Mouse (Mus musculus): ENCODE data around the gene Elmod3. TPM values are rescaled to one million over a fixed set of nuclear protein-coding genes. Genes with fewer than 3 reads are reported as not detected.

Elmod3 gene
- polyA plus RNA-seq, 1 experiment from 2014 or later = 17.0 TPM

GRCm38 (mm10) chr6:72631700-72632099, 33.5 kb upstream of the Elmod3 start:
- Histone ChIP-seq H3K4me1 (ENCODE audit: control insufficient read depth, insufficient read depth, low read length) (no peaks in the 10 kb centered on the region), H3K4me2 (ENCODE audit: low read depth) (no peak overlapping the region), H3K9ac (ENCODE audit: low read length) (no peak overlapping the region), H3K9me3 (ENCODE audit: control insufficient read depth, low read length) (no peaks in the 10 kb centered on the region), H3K36me3 (ENCODE audit: control insufficient read depth, insufficient read depth, low read length) (peaks cover 4% of the 10 kb centered on the region; the same call in 1 of the 2 replicates), H3K27ac (ENCODE audit: low read depth, low read length) (no peak overlapping the region), H3K27me3 (ENCODE audit: control insufficient read depth, insufficient read depth, low read length) (no peaks in the 10 kb centered on the region), H3K4me3 (ENCODE audit: low read depth, low read length) (no peak overlapping the region)
- 73% methylated on average over 6 of the region's 6 CpGs for WGBS
- no peak for DNase-seq (ENCODE audit: low spot score)
- no peak for ATAC-seq (ENCODE audit: insufficient read depth, low FRiP score, low TSS enrichment)

- ATAC-seq (ENCODE audit: insufficient read depth, low FRiP score, low TSS enrichment) (no peak), DNase-seq (ENCODE audit: low spot score) (no peak)
- H3K27me3 ChIP-seq (ENCODE audit: control insufficient read depth, insufficient read depth, low read length) = no peaks in the 10 kb centered on the region
- WGBS = 89% methylated on average over 14 of the region's 14 CpGs
- no peak overlapping the region for H3K9ac ChIP-seq (ENCODE audit: low read length)
- no peak overlapping the region for H3K27ac ChIP-seq (ENCODE audit: low read depth, low read length)
- H3K9me3 ChIP-seq (ENCODE audit: control insufficient read depth, low read length) = no peaks in the 10 kb centered on the region
- H3K36me3 ChIP-seq (ENCODE audit: control insufficient read depth, insufficient read depth, low read length) = peaks cover 4% of the 10 kb centered on the region; the same call in 1 of the 2 replicates
- H3K4me3 ChIP-seq (ENCODE audit: low read depth, low read length) = no peak overlapping the region
- no peaks in the 10 kb centered on the region for H3K4me1 ChIP-seq (ENCODE audit: control insufficient read depth, insufficient read depth, low read length)
- no peak overlapping the region for H3K4me2 ChIP-seq (ENCODE audit: low read depth)
These were observed 32.7 kb upstream of the Elmod3 start for GRCm38 (mm10) chr6:72630961-72631360.

GRCm38 (mm10) chr6:72630370-72630769, 32.2 kb upstream of the Elmod3 start:
- H3K4me1 ChIP-seq (ENCODE audit: control insufficient read depth, insufficient read depth, low read length) = no peaks in the 10 kb centered on the region
- ATAC-seq (ENCODE audit: insufficient read depth, low FRiP score, low TSS enrichment) (no peak), DNase-seq (ENCODE audit: low spot score) (no peak)
- no peak overlapping the region for H3K4me2 ChIP-seq (ENCODE audit: low read depth)
- WGBS = 88% methylated on average over 2 of the region's 2 CpGs
- no peaks in the 10 kb centered on the region for H3K27me3 ChIP-seq (ENCODE audit: control insufficient read depth, insufficient read depth, low read length)
- no peaks in the 10 kb centered on the region for H3K9me3 ChIP-seq (ENCODE audit: control insufficient read depth, low read length)
- H3K9ac ChIP-seq (ENCODE audit: low read length) = no peak overlapping the region
- H3K4me3 ChIP-seq (ENCODE audit: low read depth, low read length) = no peak overlapping the region
- peaks cover 4% of the 10 kb centered on the region; the same call in 1 of the 2 replicates for H3K36me3 ChIP-seq (ENCODE audit: control insufficient read depth, insufficient read depth, low read length)
- no peak overlapping the region for H3K27ac ChIP-seq (ENCODE audit: low read depth, low read length)

DNA sequence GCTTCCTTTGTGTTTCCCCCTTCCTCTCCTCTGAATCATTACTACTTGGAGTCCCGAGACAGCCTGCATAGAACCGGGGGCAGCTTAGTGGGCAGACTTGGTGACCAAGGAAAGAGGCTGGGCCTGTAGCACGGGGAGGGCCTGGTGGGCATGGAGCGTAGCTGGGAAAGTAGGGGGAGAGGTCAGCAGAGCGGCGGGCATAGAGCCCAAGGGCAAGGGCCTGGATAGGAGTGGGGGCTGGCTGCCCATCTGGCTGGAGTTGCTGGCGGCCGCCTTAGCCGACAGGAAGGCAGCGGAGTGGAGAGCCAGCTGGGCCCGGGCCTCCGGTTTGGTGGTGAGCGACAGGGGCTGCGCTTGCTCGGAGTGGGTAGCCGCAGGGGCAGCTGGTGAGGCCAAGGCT, 29.1 kb upstream of the Elmod3 start:
- Histone ChIP-seq H3K4me1 (ENCODE audit: control insufficient read depth, insufficient read depth, low read length) (no peaks in the 10 kb centered on the region), H3K27ac (ENCODE audit: low read depth, low read length) (no peak overlapping the region), H3K36me3 (ENCODE audit: control insufficient read depth, insufficient read depth, low read length) (peaks cover 4% of the 10 kb centered on the region; the same call in 1 of the 2 replicates), H3K4me2 (ENCODE audit: low read depth) (no peak overlapping the region), H3K27me3 (ENCODE audit: control insufficient read depth, insufficient read depth, low read length) (no peaks in the 10 kb centered on the region), H3K4me3 (ENCODE audit: low read depth, low read length) (no peak overlapping the region), H3K9me3 (ENCODE audit: control insufficient read depth, low read length) (no peaks in the 10 kb centered on the region), H3K9ac (ENCODE audit: low read length) (no peak overlapping the region)
- 93% methylated on average over 16 of the region's 16 CpGs for WGBS
- ATAC-seq (ENCODE audit: insufficient read depth, low FRiP score, low TSS enrichment) (no peak), DNase-seq (ENCODE audit: low spot score) (no peak)

- H3K4me1 ChIP-seq (ENCODE audit: control insufficient read depth, insufficient read depth, low read length) = no peaks in the 10 kb centered on the region
- peaks cover 4% of the 10 kb centered on the region; the same call in 1 of the 2 replicates for H3K36me3 ChIP-seq (ENCODE audit: control insufficient read depth, insufficient read depth, low read length)
- H3K9ac ChIP-seq (ENCODE audit: low read length) = no peak overlapping the region
- WGBS = 89% methylated on average over 7 of the region's 7 CpGs
- H3K4me2 ChIP-seq (ENCODE audit: low read depth) = no peak overlapping the region
- DNase-seq (ENCODE audit: low spot score) (no peak), ATAC-seq (ENCODE audit: insufficient read depth, low FRiP score, low TSS enrichment) (no peak)
- no peaks in the 10 kb centered on the region for H3K27me3 ChIP-seq (ENCODE audit: control insufficient read depth, insufficient read depth, low read length)
- H3K9me3 ChIP-seq (ENCODE audit: control insufficient read depth, low read length) = no peaks in the 10 kb centered on the region
- no peak overlapping the region for H3K27ac ChIP-seq (ENCODE audit: low read depth, low read length)
- no peak overlapping the region for H3K4me3 ChIP-seq (ENCODE audit: low read depth, low read length)
These were observed 28.2 kb upstream of the Elmod3 start for GRCm38 (mm10) chr6:72626391-72626790.

- Histone ChIP-seq H3K36me3 (ENCODE audit: control insufficient read depth, insufficient read depth, low read length) (peaks cover 4% of the 10 kb centered on the region; the same call in 1 of the 2 replicates), H3K27ac (ENCODE audit: low read depth, low read length) (no peak overlapping the region), H3K27me3 (ENCODE audit: control insufficient read depth, insufficient read depth, low read length) (no peaks in the 10 kb centered on the region), H3K4me3 (ENCODE audit: low read depth, low read length) (no peak overlapping the region), H3K9ac (ENCODE audit: low read length) (no peak overlapping the region), H3K9me3 (ENCODE audit: control insufficient read depth, low read length) (no peaks in the 10 kb centered on the region), H3K4me1 (ENCODE audit: control insufficient read depth, insufficient read depth, low read length) (no peaks in the 10 kb centered on the region), H3K4me2 (ENCODE audit: low read depth) (no peak overlapping the region)
- ATAC-seq (ENCODE audit: insufficient read depth, low FRiP score, low TSS enrichment) = no peak
- no peak for DNase-seq (ENCODE audit: low spot score)
- 88% methylated on average over 8 of the region's 8 CpGs for WGBS
These were observed 25.6 kb upstream of the Elmod3 start for GRCm38 (mm10) chr6:72623661-72624402.

DNA sequence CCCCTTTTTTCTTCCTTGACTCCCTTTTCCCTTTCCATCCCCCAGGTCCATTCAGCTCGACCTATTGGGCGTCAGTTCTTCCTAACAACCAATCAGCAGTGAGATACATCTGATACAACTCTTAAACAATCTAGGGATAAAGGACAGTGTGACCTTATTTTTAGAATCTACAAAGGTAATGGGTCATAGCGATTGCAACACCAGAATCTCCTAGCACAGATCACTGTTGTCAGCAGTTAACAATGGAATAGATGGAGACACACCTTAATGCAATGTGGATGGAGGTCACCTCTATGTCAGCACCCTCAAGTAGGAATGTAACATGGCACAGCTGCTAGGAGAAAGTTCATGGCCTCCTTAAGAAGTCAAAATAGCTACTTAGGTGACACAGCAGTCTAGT, 24.7 kb upstream of the Elmod3 start:
- H3K4me3 ChIP-seq (ENCODE audit: low read depth, low read length) = no peak overlapping the region
- H3K9me3 ChIP-seq (ENCODE audit: control insufficient read depth, low read length) = no peaks in the 10 kb centered on the region
- DNase-seq (ENCODE audit: low spot score) (no peak), ATAC-seq (ENCODE audit: insufficient read depth, low FRiP score, low TSS enrichment) (no peak)
- H3K27me3 ChIP-seq (ENCODE audit: control insufficient read depth, insufficient read depth, low read length) = no peaks in the 10 kb centered on the region
- H3K36me3 ChIP-seq (ENCODE audit: control insufficient read depth, insufficient read depth, low read length) = peaks cover 4% of the 10 kb centered on the region; the same call in 1 of the 2 replicates
- no peaks in the 10 kb centered on the region for H3K4me1 ChIP-seq (ENCODE audit: control insufficient read depth, insufficient read depth, low read length)
- no peak overlapping the region for H3K4me2 ChIP-seq (ENCODE audit: low read depth)
- no peak overlapping the region for H3K27ac ChIP-seq (ENCODE audit: low read depth, low read length)
- WGBS = 35% methylated on average over 3 of the region's 3 CpGs
- H3K9ac ChIP-seq (ENCODE audit: low read length) = no peak overlapping the region

GRCm38 (mm10) chr6:72620920-72621319, 22.7 kb upstream of the Elmod3 start:
- ATAC-seq (ENCODE audit: insufficient read depth, low FRiP score, low TSS enrichment) (no peak), DNase-seq (ENCODE audit: low spot score) (no peak)
- no peaks in the 10 kb centered on the region for H3K36me3 ChIP-seq (ENCODE audit: control insufficient read depth, insufficient read depth, low read length)
- no peak overlapping the region for H3K4me3 ChIP-seq (ENCODE audit: low read depth, low read length)
- no peak overlapping the region for H3K27ac ChIP-seq (ENCODE audit: low read depth, low read length)
- H3K4me2 ChIP-seq (ENCODE audit: low read depth) = no peak overlapping the region
- no peaks in the 10 kb centered on the region for H3K9me3 ChIP-seq (ENCODE audit: control insufficient read depth, low read length)
- H3K27me3 ChIP-seq (ENCODE audit: control insufficient read depth, insufficient read depth, low read length) = no peaks in the 10 kb centered on the region
- H3K9ac ChIP-seq (ENCODE audit: low read length) = no peak overlapping the region
- peaks cover under 1% of the 10 kb centered on the region; the same call in 1 of the 2 replicates for H3K4me1 ChIP-seq (ENCODE audit: control insufficient read depth, insufficient read depth, low read length)
- 86% methylated on average over 5 of the region's 5 CpGs for WGBS

Measured in neural tube, embryonic 11.5 days (tissue).